In the genomic region with DNA sequence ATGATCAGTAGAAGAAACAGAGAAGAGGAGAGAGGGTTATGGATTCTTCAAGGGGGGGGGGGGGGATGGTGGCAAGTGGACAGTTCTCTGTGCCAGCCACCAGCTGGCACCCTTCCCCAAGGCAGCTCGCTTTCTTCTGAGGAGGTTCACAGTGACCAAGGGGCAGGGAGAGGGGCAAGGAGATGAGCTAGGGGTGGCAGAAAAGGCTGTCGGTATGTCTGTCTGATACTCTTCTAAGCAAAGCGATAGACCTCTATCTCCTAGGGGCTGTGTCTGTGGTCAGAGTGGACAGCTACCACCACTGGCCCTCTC, we compare ENCODE assay signal across 22 mouse cellular contexts. TPM values are rescaled to one million over a fixed set of nuclear protein-coding genes. Genes with fewer than 3 reads are reported as not detected.
DNase-seq lines count a peak whose midpoint lies in the region; ATAC-seq and TF ChIP-seq lines count a peak whose summit lies in the region.
"Had no signal": no experiment of that assay in that cellular context is flagged by ENCODE, and none has a peak within 500 bp of the region (broad histone marks: within the 10 kb centered on the region; RNA-seq: fewer than 3 reads in every experiment).

No protein-coding gene starts in this region.

- 91% methylated on average over 3 of the region's 3 CpGs for WGBS in intestine, postnatal 0 days
- WGBS in intestine, embryonic 15.5 days = 89% methylated on average over 3 of the region's 3 CpGs

- no peaks in the 10 kb centered on the region for H3K27me3 ChIP-seq in intestine, postnatal 0 days (replicated peaks; ENCODE audit: control insufficient read depth, insufficient read depth, low read length)
- no peaks in the 10 kb centered on the region for H3K27me3 ChIP-seq in intestine, embryonic 15.5 days (replicated peaks)
- H3K27me3 ChIP-seq: liver, embryonic 15.5 days had no signal

- H3K9ac ChIP-seq in intestine, postnatal 0 days (ENCODE audit: low read depth, low read length) = no peak overlapping the region
- no peak overlapping the region for H3K9ac ChIP-seq in intestine, embryonic 15.5 days
- H3K9ac ChIP-seq: liver, embryonic 15.5 days; neural tube, embryonic 13.5 days had no signal

- H3K27ac ChIP-seq in intestine, postnatal 0 days (ENCODE audit: low read depth, low read length) = no peak overlapping the region
- H3K27ac ChIP-seq in intestine, embryonic 15.5 days = no peak overlapping the region
- H3K27ac ChIP-seq in layer of hippocampus, adult 2 months = no peak overlapping the region
- H3K27ac ChIP-seq: embryonic facial prominence, embryonic 10.5 days; heart, embryonic 10.5 days; hindbrain, embryonic 10.5 days; limb, embryonic 10.5 days; liver, embryonic 15.5 days; neural tube, embryonic 13.5 days had no signal

- no peaks in the 10 kb centered on the region for H3K9me3 ChIP-seq in intestine, postnatal 0 days (ENCODE audit: control insufficient read depth)
- H3K9me3 ChIP-seq in intestine, embryonic 15.5 days = no peaks in the 10 kb centered on the region
- H3K9me3 ChIP-seq: embryonic facial prominence, embryonic 10.5 days; heart, embryonic 10.5 days; hindbrain, embryonic 10.5 days; limb, embryonic 10.5 days; liver, embryonic 15.5 days; neural tube, embryonic 13.5 days had no signal

- TF ChIP-seq CTCF in intestine, postnatal 0 days (IDR thresholded peaks at IDR 0.05; ENCODE audit: low read depth) = peak; percentile 59
- peak; percentile 42 for TF ChIP-seq CTCF in layer of hippocampus, adult 2 months (conservative IDR thresholded peaks at IDR 0.05)

- no peak overlapping the region for H3K4me3 ChIP-seq in intestine, postnatal 0 days (ENCODE audit: low read depth, low read length)
- no peak overlapping the region for H3K4me3 ChIP-seq in intestine, embryonic 15.5 days (replicated peaks)
- no peak overlapping the region for H3K4me3 ChIP-seq in layer of hippocampus, adult 2 months
- H3K4me3 ChIP-seq: embryonic facial prominence, embryonic 10.5 days; heart, embryonic 10.5 days; hindbrain, embryonic 10.5 days; limb, embryonic 10.5 days; liver, embryonic 15.5 days; megakaryocyte, embryonic 14.5 days; neural tube, embryonic 13.5 days had no signal

- H3K4me2 ChIP-seq in intestine, postnatal 0 days (replicated peaks; ENCODE audit: low read depth) = no peak overlapping the region
- no peak overlapping the region for H3K4me2 ChIP-seq in intestine, embryonic 15.5 days (replicated peaks)
- H3K4me2 ChIP-seq: liver, embryonic 15.5 days; neural tube, embryonic 13.5 days had no signal

- no peaks in the 10 kb centered on the region; the same call in 1 of the 2 replicates for H3K36me3 ChIP-seq in intestine, postnatal 0 days (ENCODE audit: control insufficient read depth, insufficient read depth)
- H3K36me3 ChIP-seq in intestine, embryonic 15.5 days = no peaks in the 10 kb centered on the region
- H3K36me3 ChIP-seq: hindbrain, embryonic 10.5 days; liver, embryonic 15.5 days; neural tube, embryonic 13.5 days had no signal

- no peak for ATAC-seq in intestine, postnatal 0 days
- ATAC-seq in intestine, embryonic 15.5 days = no peak

- H3K4me1 ChIP-seq in intestine, postnatal 0 days (replicated peaks; ENCODE audit: control insufficient read depth, insufficient read depth, low read length) = 0 out of 2 replicates have a peak, but pooled peaks cover 4% of the 10 kb centered on the region
- peaks cover 22% of the 10 kb centered on the region for H3K4me1 ChIP-seq in intestine, embryonic 15.5 days (replicated peaks)
- H3K4me1 ChIP-seq: liver, embryonic 15.5 days; megakaryocyte, embryonic 14.5 days had no signal

- peak; percentile 22 for DNase-seq in adrenal gland, postnatal 14 days
- no peak for DNase-seq in adrenal gland, postnatal 36 days
- DNase-seq in layer of hippocampus, adult 2 months (ENCODE audit: low spot score in 2 of 2) = no peak
- no peak for DNase-seq in layer of hippocampus, postnatal 36 days
- DNase-seq in 416B (ENCODE audit: low read depth) = peak; percentile 31
- DNase-seq in natural killer cell, adult 2 months (ENCODE audit: low spot score in 2 of 2) = no peak
- DNase-seq: cerebellum, adult 11-12 months; heart, postnatal 10 days; liver; midbrain, embryonic 14.5 days; right cerebral cortex, postnatal 25 days; spleen, adult 18-20 months; thymus, postnatal 14 days had no signal

RNA-seq across cellular contexts. Expression of a gene that starts 12.7 kb away (rescaled TPM):
- total RNA-seq in adrenal gland, postnatal 14 days (2021) = 32.2 and 35.4 TPM in 2 replicates
- total RNA-seq in adrenal gland, postnatal 36 days (2021) = 10 to 100 TPM; 32.3 to 35.3 TPM
- 10.2 and 10.9 TPM in 2 replicates for polyA plus RNA-seq in intestine, postnatal 0 days (2015; fragmentation: Nextera tagmentation; extraction: Ambion mirVana)
- polyA plus RNA-seq in intestine, embryonic 15.5 days (2015; fragmentation: Nextera tagmentation; extraction: Ambion mirVana) = 19.4 and 19.8 TPM in 2 replicates
- total RNA-seq in layer of hippocampus, adult 2 months (2021) = 10 to 100 TPM; 25.1 to 26.5 TPM
- total RNA-seq in layer of hippocampus, postnatal 36 days (2021) = 10 to 100 TPM; 30.3 to 30.4 TPM

Comparison
In these comparisons a context has a peak if more than half of its experiments do, and no peak if none do; other contexts are left out.
1. DNase-seq: peak in adrenal gland, postnatal 14 days (single experiment) and 416B (single experiment); none in adrenal gland, postnatal 36 days (0 of 2), layer of hippocampus, adult 2 months (0 of 2), layer of hippocampus, postnatal 36 days (0 of 2) and natural killer cell, adult 2 months (0 of 2).